Mouse (Mus musculus) hindbrain, embryonic 11.5 days (tissue): ENCODE results near the gene A230050P20Rik. TPM values are rescaled to one million over a fixed set of nuclear protein-coding genes. Genes with fewer than 3 reads are reported as not detected.
A peak's percentile ranks its signal among the peaks of the same experiment; 100 is the strongest.

Experiments
- ATAC-seq: fragments of 200-750 bp; cut with Nextera tagmentation; 2 replicates; pipeline ENCODE4 v1.8.0; 2017; ENCODE audit warnings: mild to moderate bottlenecking, moderate TSS enrichment, moderate library complexity; ENCODE audit not compliant: low FRiP score
- DNase-seq: peaks from one replicate; pipeline ENCODE4 v3.0.0-alpha.2; 2015; ENCODE audit warnings: low spot score
- H3K27ac ChIP-seq: fragments of 300-500 bp; sonication (generic); 2 replicates; pipeline ENCODE4 v1.5.1; 2014; ENCODE audit warnings: mild to moderate bottlenecking, low read depth, low read length
- H3K27me3 ChIP-seq: fragments of 300-500 bp; sonication (generic); 2 replicates; pipeline ENCODE4 v1.6.1; 2014; ENCODE audit warnings: mild to moderate bottlenecking, low read length, moderate library complexity, mixed read lengths; ENCODE audit not compliant: control insufficient read depth, insufficient read depth
- H3K36me3 ChIP-seq: fragments of 300-500 bp; sonication (generic); 2 replicates; pipeline ENCODE4 v1.6.1; 2014; ENCODE audit warnings: mild to moderate bottlenecking, low read length, moderate library complexity, mixed read lengths; ENCODE audit not compliant: control insufficient read depth, insufficient read depth
- H3K4me1 ChIP-seq: fragments of 300-500 bp; sonication (generic); replicated peaks from 2 replicates; pipeline ENCODE4 v1.6.1; 2014; ENCODE audit warnings: low read length, mixed read lengths; ENCODE audit not compliant: control insufficient read depth, insufficient read depth
- H3K4me2 ChIP-seq: fragments of 300-500 bp; sonication (generic); replicated peaks from 2 replicates; pipeline ENCODE4 v1.6.1; 2014; ENCODE audit warnings: mild to moderate bottlenecking, low read depth, low read length
- H3K4me3 ChIP-seq: fragments of 300-500 bp; sonication (generic); 2 replicates; pipeline ENCODE4 v1.5.1; 2014; ENCODE audit warnings: low read depth, low read length
- H3K9ac ChIP-seq: fragments of 300-500 bp; sonication (generic); 2 replicates; pipeline ENCODE4 v1.6.1; 2014; ENCODE audit warnings: low read depth, low read length
- H3K9me3 ChIP-seq: fragments of 300-500 bp; sonication (generic); 2 replicates; pipeline ENCODE4 v1.6.1; 2016; ENCODE audit warnings: low read length; ENCODE audit not compliant: control insufficient read depth
- WGBS: fragments of 180-500 bp; shearing (Covaris S2); extraction: QIAGEN DNeasy Blood & Tissue Kit; methylation state at CpG from one replicate; pipeline ENCODE4 v1.1.7; 2014; 5-methylcytosine and 5-hydroxymethylcytosine counted together
- polyA plus RNA-seq: library from polyadenylated mRNA; unstranded; fragments of >200 nt; fragmentation: Nextera tagmentation; extraction: Ambion mirVana; gene quantifications from 2 replicates; pipeline ENCODE4 v1.2.1, GENCODE M21; 2014

Gene A230050P20Rik
- polyA plus RNA-seq, 1 experiment from 2014 or later, result 0.97 TPM

GRCm38 (mm10) chr9:20895382-20895781 is 26.9 kb downstream of the A230050P20Rik start:
- DNase-seq, result no peak
- Histone ChIP-seq H3K4me1 (no peaks in the 10 kb centered on the region; the same call in 1 of the 2 replicates), H3K27me3 (no peaks in the 10 kb centered on the region), H3K4me3 (no peak overlapping the region), H3K9me3 (no peaks in the 10 kb centered on the region), H3K27ac (no peak overlapping the region), H3K9ac (no peak overlapping the region), H3K4me2 (no peak overlapping the region), H3K36me3 (peaks cover 18% of the 10 kb centered on the region; the same call in 1 of the 2 replicates)
- 95% methylated on average over 9 of the region's 9 CpGs for WGBS
- ATAC-seq, result no peak

GRCm38 (mm10) chr9:20897736-20898510 is 29.5 kb downstream of the A230050P20Rik start:
- peak overlapping the region; percentile 84 for H3K4me2 ChIP-seq
- no peak overlapping the region for H3K27ac ChIP-seq
- 0 out of 2 replicates have a peak, but pooled peaks cover 9% of the 10 kb centered on the region for H3K36me3 ChIP-seq
- H3K9ac ChIP-seq, result peak overlapping the region; percentile 79
- 5% methylated on average over 34 of the region's 39 CpGs for WGBS
- H3K4me1 ChIP-seq, result no peaks in the 10 kb centered on the region; the same call in 1 of the 2 replicates
- ATAC-seq (peak; percentile 65; the same call in 1 of the 2 replicates), DNase-seq (no peak)
- H3K27me3 ChIP-seq, result no peaks in the 10 kb centered on the region
- H3K9me3 ChIP-seq, result no peaks in the 10 kb centered on the region
- H3K4me3 ChIP-seq, result peak overlapping the region; percentile 83

DNA sequence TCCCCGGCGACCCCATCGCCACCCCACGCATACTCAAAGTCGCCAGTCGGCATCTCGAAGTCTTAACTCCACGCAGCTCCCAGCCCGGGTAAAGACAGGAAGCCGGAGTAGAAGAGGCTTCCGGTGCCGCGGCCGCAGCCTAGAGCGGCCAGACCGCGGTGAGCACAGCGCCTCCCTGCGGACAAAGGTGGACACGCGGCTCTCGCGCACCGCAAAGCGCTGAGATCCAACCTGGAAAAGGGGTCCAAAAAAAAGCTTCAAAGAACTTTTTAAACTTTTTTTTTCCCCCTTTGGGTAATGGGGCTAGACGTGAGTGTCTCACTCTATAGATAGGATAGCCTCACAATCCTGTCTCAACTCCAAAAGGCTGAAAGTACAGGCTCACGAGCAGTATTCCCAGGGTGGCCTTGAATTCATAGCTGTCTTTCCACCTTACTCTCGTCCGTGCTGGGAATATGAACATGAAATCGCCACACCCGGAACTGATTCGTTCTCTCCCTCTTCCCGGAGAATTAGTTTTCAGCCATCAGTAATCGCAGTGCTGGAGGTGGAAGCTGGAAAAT is 30.1 kb downstream of the A230050P20Rik start, which contains the start of gene Eif3g:
Gene Eif3g (minus strand): TSS at position 113 of the 563 bp plus-strand sequence.
- peak; percentile 87 for ATAC-seq

DNA sequence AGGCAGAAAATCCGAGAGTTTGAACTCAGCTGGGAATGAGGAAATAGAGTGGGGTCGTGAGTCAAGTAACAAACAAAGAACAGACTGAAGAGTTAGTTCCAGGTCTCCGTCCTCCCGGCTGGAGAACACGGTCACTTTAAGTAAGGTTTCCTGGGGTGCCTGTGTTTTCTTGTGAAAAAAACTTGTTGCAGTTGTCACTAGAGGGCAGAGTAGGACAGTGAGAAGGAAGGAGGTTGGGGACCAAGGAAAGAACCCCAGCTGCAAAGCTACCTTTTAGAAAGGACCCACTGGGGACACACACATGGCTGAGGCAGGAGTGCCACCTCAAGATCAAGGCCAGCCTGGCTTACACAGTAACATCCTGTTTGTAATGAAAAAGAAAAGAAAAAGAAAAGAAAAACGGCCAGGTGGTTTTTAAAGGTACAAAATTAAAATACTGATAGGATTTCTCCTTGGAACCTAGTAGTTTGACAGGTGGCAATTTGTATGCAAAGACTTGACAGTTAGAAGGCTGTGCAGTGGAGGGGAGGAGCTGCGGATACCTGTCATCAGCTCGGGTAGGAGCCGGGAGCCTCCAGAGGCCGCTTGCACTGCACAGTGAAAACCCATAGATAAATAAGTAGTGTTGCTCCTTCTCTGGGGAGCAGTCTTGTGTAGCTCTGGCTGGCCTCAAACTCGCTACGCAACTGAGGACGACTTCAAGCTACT is 33.2 kb downstream of the A230050P20Rik start:
- Histone ChIP-seq H3K4me1 (no peaks in the 10 kb centered on the region; the same call in 1 of the 2 replicates), H3K36me3 (peaks cover 11% of the 10 kb centered on the region), H3K27me3 (no peaks in the 10 kb centered on the region), H3K9ac (no peak overlapping the region), H3K4me3 (no peak overlapping the region), H3K27ac (no peak overlapping the region), H3K4me2 (no peak overlapping the region), H3K9me3 (no peaks in the 10 kb centered on the region)
- ATAC-seq (no peak), DNase-seq (peak; percentile 42)
- WGBS, result 20% methylated on average over 13 of the region's 13 CpGs

More for the DNA sequence above, 30.1 kb downstream of the A230050P20Rik start, which contains the start of gene Eif3g:
- Histone ChIP-seq H3K9me3 (no peaks in the 10 kb centered on the region), H3K27ac (no peak within 1 kb of the TSS), H3K4me3 (peak within 1 kb of the TSS; percentile 83), H3K27me3 (no peaks in the 10 kb centered on the region), H3K9ac (peak within 1 kb of the TSS; percentile 79), H3K4me2 (peak within 1 kb of the TSS; percentile 84), H3K36me3 (0 out of 2 replicates have a peak, but pooled peaks cover 9% of the 10 kb centered on the region), H3K4me1 (no peaks in the 10 kb centered on the region; the same call in 1 of the 2 replicates)
- peak; percentile 93 for DNase-seq
- 7% methylated on average over 34 of the region's 34 CpGs for WGBS

GRCm38 (mm10) chr9:20902174-20902491 is 33.7 kb downstream of the A230050P20Rik start:
- no peaks in the 10 kb centered on the region for H3K27me3 ChIP-seq
- 50% methylated on average over 6 of the region's 6 CpGs for WGBS
- no peaks in the 10 kb centered on the region for H3K9me3 ChIP-seq
- no peak for DNase-seq
- H3K36me3 ChIP-seq, result peaks cover 12% of the 10 kb centered on the region
- no peak overlapping the region for H3K4me3 ChIP-seq
- H3K4me2 ChIP-seq, result no peak overlapping the region
- no peak overlapping the region for H3K9ac ChIP-seq
- no peak overlapping the region for H3K27ac ChIP-seq
- ATAC-seq, result no peak
- no peaks in the 10 kb centered on the region; the same call in 1 of the 2 replicates for H3K4me1 ChIP-seq

GRCm38 (mm10) chr9:20909948-20910347 is 41.5 kb downstream of the A230050P20Rik start:
- Histone ChIP-seq H3K9me3 (no peaks in the 10 kb centered on the region), H3K4me3 (no peak overlapping the region), H3K4me1 (no peaks in the 10 kb centered on the region), H3K27ac (no peak overlapping the region), H3K36me3 (peaks cover 53% of the 10 kb centered on the region), H3K27me3 (no peaks in the 10 kb centered on the region), H3K9ac (no peak overlapping the region), H3K4me2 (no peak overlapping the region)
- 93% methylated on average over 9 of the region's 9 CpGs for WGBS
- ATAC-seq, result no peak
- DNase-seq, result no peak

- H3K9me3 ChIP-seq, result no peaks in the 10 kb centered on the region
- H3K36me3 ChIP-seq, result peaks cover 49% of the 10 kb centered on the region
- no peak overlapping the region for H3K27ac ChIP-seq
- DNase-seq, result no peak
- H3K27me3 ChIP-seq, result no peaks in the 10 kb centered on the region
- H3K4me1 ChIP-seq, result no peaks in the 10 kb centered on the region
- 86% methylated on average over 4 of the region's 4 CpGs for WGBS
- no peak overlapping the region for H3K4me2 ChIP-seq
- no peak for ATAC-seq
- no peak overlapping the region for H3K4me3 ChIP-seq
- no peak overlapping the region for H3K9ac ChIP-seq
Observed at GRCm38 (mm10) chr9:20916160-20916559, 47.7 kb downstream of the A230050P20Rik start.

- H3K27ac ChIP-seq, result no peak overlapping the region
- H3K27me3 ChIP-seq, result no peaks in the 10 kb centered on the region
- no peaks in the 10 kb centered on the region for H3K4me1 ChIP-seq
- H3K9ac ChIP-seq, result no peak overlapping the region
- no peak overlapping the region for H3K4me2 ChIP-seq
- ATAC-seq, result no peak
- no peak overlapping the region for H3K4me3 ChIP-seq
- peaks cover 40% of the 10 kb centered on the region for H3K36me3 ChIP-seq
- no peak for DNase-seq
- H3K9me3 ChIP-seq, result no peaks in the 10 kb centered on the region
- WGBS, result 94% methylated on average over 3 of the region's 3 CpGs
Observed at GRCm38 (mm10) chr9:20923258-20923657, 54.8 kb downstream of the A230050P20Rik start.
